Mouse (Mus musculus) midbrain, embryonic 12.5 days (tissue): ENCODE data around the gene Ptprr. TPM values are rescaled to one million over a fixed set of nuclear protein-coding genes. Genes with fewer than 3 reads are reported as not detected.

Experiments
- ATAC-seq: fragments of 200-750 bp; cut with Nextera tagmentation; 2 replicates; pipeline ENCODE4 v1.8.0; 2017; ENCODE audit warnings: low read depth, moderate TSS enrichment, moderate library complexity; ENCODE audit not compliant: low FRiP score
- H3K27ac ChIP-seq: fragments of 300-500 bp; sonication (generic); replicated peaks from 2 replicates; pipeline ENCODE4 v1.5.1; 2016; ENCODE audit warnings: mild to moderate bottlenecking
- H3K27me3 ChIP-seq: fragments of 300-500 bp; sonication (generic); 2 replicates; pipeline ENCODE4 v1.6.1; 2016; ENCODE audit warnings: mild to moderate bottlenecking
- H3K36me3 ChIP-seq: fragments of 300-500 bp; sonication (generic); 2 replicates; pipeline ENCODE4 v1.6.1; 2016
- H3K4me1 ChIP-seq: fragments of 300-500 bp; sonication (generic); 2 replicates; pipeline ENCODE4 v1.6.1; 2016
- H3K4me2 ChIP-seq: fragments of 300-500 bp; sonication (generic); replicated peaks from 2 replicates; pipeline ENCODE4 v1.6.1; 2016; ENCODE audit warnings: mild to moderate bottlenecking, moderate library complexity
- H3K4me3 ChIP-seq: fragments of 300-500 bp; sonication (generic); 2 replicates; pipeline ENCODE4 v1.5.1; 2016; ENCODE audit warnings: mild to moderate bottlenecking
- H3K9ac ChIP-seq: fragments of 300-500 bp; sonication (generic); replicated peaks from 2 replicates; pipeline ENCODE4 v1.6.1; 2016; ENCODE audit warnings: mild to moderate bottlenecking, moderate library complexity
- H3K9me3 ChIP-seq: fragments of 300-500 bp; sonication (generic); 2 replicates; pipeline ENCODE4 v1.6.1; 2016; ENCODE audit warnings: mild to moderate bottlenecking
- WGBS: fragments of 180-500 bp; shearing (Covaris S2); methylation state at CpG from one replicate; pipeline ENCODE4 v1.1.7; 2016; 5-methylcytosine and 5-hydroxymethylcytosine counted together
- polyA plus RNA-seq: library from polyadenylated mRNA; unstranded; fragments of >200 nt; fragmentation: Nextera tagmentation; extraction: Ambion mirVana; gene quantifications from 2 replicates; pipeline ENCODE4 v1.2.1, GENCODE M21; 2016

The Ptprr gene
- polyA plus RNA-seq, 1 experiment from 2014 or later, result 5.8 TPM

DNA sequence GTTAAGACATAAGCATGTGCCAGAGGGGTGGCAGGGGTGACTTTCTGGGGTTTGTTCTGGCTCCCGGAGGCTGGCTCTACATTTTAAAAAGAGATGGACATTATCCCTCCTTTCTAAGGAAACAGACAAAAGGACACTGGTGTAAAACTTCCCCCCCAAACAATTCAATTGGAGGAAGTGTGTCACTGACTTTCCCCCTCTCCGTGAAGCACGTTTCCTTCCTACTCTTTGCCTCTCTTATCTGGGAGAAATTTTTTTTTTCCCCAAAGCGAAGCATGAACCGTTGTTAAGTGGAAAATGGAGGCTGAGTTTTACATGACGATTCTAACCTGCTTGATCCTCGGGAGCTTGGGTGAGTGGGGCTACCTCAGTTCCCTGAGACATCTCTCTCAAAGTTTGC, 257.3 kb downstream of the Ptprr start, which contains the start of gene Ptprb:
TSS of gene Ptprb (plus strand) at position 244 of the 400 bp plus-strand sequence.
- H3K4me3 ChIP-seq, result no peak within 1 kb of the TSS
- 78% methylated on average over 7 of the region's 7 CpGs for WGBS

GRCm38 (mm10) chr10:116286697-116287344, 268.8 kb downstream of the Ptprr start:
- no peaks in the 10 kb centered on the region for H3K36me3 ChIP-seq
- no peak overlapping the region for H3K4me3 ChIP-seq
- H3K9ac ChIP-seq, result no peak overlapping the region
- H3K9me3 ChIP-seq, result no peaks in the 10 kb centered on the region
- no peaks in the 10 kb centered on the region for H3K27me3 ChIP-seq
- H3K4me2 ChIP-seq, result no peak overlapping the region
- H3K4me1 ChIP-seq, result no peaks in the 10 kb centered on the region
- H3K27ac ChIP-seq, result no peak overlapping the region
- WGBS, result 92% methylated on average over 7 of the region's 7 CpGs
- no peak for ATAC-seq

More for the DNA sequence above, 257.3 kb downstream of the Ptprr start, which contains the start of gene Ptprb:
- H3K4me1 ChIP-seq, result no peaks in the 10 kb centered on the region
- no peaks in the 10 kb centered on the region for H3K36me3 ChIP-seq
- ATAC-seq, result no peak
- no peak within 1 kb of the TSS for H3K9ac ChIP-seq
- no peaks in the 10 kb centered on the region for H3K9me3 ChIP-seq
- no peak within 1 kb of the TSS for H3K27ac ChIP-seq
- no peak within 1 kb of the TSS for H3K4me2 ChIP-seq
- H3K27me3 ChIP-seq, result no peaks in the 10 kb centered on the region

DNA sequence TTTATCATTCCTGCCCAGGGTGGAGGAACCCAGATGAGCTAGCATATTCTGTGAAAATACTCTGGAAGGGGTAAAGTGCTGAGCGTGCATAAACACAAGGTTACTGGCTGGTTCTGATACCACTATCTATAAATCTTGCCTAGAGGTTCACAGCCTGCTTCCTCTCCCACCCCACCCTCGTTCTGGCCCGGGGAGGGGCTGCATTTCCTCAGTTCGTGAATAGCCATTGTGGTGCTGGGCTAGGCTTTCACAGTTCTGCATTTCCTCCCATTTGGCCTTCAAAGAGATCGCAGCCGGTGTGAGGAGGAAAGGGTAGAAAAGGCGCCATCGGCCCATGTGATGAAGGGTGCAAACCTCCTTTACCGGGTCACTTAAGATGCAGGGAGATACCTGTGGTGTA, 270.1 kb downstream of the Ptprr start:
- Histone ChIP-seq H3K9ac (no peak overlapping the region), H3K27me3 (no peaks in the 10 kb centered on the region), H3K4me2 (no peak overlapping the region), H3K27ac (no peak overlapping the region), H3K9me3 (no peaks in the 10 kb centered on the region), H3K4me1 (no peaks in the 10 kb centered on the region), H3K4me3 (no peak overlapping the region), H3K36me3 (no peaks in the 10 kb centered on the region)
- ATAC-seq, result no peak
- WGBS, result 75% methylated on average over 9 of the region's 9 CpGs

DNA sequence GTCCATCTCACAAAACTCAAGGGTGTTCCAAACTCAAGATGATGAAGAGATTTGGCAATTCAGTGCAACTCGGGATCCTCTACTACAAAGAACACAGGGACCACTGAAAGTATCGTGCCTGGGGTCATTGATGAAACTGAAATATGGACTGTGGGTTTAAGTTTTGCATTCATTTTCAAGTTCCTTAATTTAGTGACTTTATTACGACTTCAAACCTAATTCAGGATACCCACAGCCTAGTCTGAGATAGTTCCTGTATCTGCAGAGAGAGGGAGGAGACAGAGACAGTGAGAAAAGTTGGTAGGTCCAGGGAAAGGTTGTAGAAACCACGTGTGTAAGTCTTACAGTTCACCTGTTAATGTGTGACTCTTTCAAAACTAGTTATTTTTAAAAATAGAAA, 272.5 kb downstream of the Ptprr start:
- no peaks in the 10 kb centered on the region for H3K27me3 ChIP-seq
- no peak overlapping the region for H3K9ac ChIP-seq
- H3K4me2 ChIP-seq, result no peak overlapping the region
- no peaks in the 10 kb centered on the region for H3K9me3 ChIP-seq
- ATAC-seq, result no peak
- H3K36me3 ChIP-seq, result no peaks in the 10 kb centered on the region
- no peaks in the 10 kb centered on the region for H3K4me1 ChIP-seq
- H3K27ac ChIP-seq, result no peak overlapping the region
- H3K4me3 ChIP-seq, result no peak overlapping the region
- WGBS, result 81% methylated on average over 4 of the region's 4 CpGs

- Histone ChIP-seq H3K36me3 (no peaks in the 10 kb centered on the region), H3K4me2 (no peak overlapping the region), H3K9ac (no peak overlapping the region), H3K4me1 (no peaks in the 10 kb centered on the region), H3K27ac (no peak overlapping the region), H3K9me3 (no peaks in the 10 kb centered on the region), H3K4me3 (no peak overlapping the region), H3K27me3 (no peaks in the 10 kb centered on the region)
- WGBS, result 76% methylated on average over 8 of the region's 8 CpGs
- no peak for ATAC-seq
Measured at GRCm38 (mm10) chr10:116291153-116291755, 273.2 kb downstream of the Ptprr start.

DNA sequence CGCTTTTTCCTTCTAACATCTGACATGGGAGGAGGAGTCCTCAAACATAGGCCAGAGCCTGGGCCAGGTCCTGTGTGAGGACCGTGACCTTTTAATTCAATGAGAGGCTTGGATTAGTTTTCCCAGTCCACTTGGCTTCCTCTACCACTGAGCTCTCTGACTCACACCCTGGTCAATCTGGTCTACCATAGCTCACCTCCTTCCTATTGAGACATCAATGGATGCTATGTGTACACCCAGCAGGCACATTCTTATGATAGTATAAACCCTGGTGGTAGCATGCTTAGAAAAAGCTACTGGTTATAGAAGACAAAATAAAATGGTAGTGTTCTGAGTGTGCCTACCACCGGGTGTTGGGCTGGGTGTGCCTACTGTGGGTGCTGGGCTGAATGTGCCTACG, 278.4 kb downstream of the Ptprr start:
- Histone ChIP-seq H3K4me1 (peaks cover 7% of the 10 kb centered on the region), H3K9me3 (no peaks in the 10 kb centered on the region), H3K36me3 (no peaks in the 10 kb centered on the region), H3K27me3 (peaks cover 20% of the 10 kb centered on the region), H3K4me3 (no peak overlapping the region), H3K27ac (no peak overlapping the region), H3K9ac (no peak overlapping the region), H3K4me2 (no peak overlapping the region)
- ATAC-seq, result no peak
- 89% methylated on average over 4 of the region's 4 CpGs for WGBS

DNA sequence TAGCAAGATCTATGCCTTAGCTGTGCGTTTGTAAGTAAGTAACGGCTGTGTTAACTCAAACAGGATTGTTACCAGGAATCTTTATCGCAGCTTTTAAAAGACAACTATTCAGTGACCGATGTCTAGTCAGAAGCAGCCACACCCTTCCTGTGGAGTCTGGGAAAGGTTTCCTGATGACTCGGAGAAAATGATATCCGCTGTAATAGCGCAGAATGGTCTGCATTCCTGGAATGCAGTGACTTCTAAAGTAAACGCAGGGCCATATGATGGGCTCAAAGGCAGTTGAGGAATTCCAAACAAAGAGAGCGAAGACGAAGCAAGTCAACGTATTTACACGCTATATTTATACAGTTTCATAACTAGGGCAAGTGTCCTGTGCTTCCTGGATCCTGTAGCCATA, 279.8 kb downstream of the Ptprr start:
- no peak overlapping the region for H3K4me2 ChIP-seq
- peaks cover 11% of the 10 kb centered on the region for H3K4me1 ChIP-seq
- no peak overlapping the region for H3K9ac ChIP-seq
- H3K36me3 ChIP-seq, result no peaks in the 10 kb centered on the region
- no peak overlapping the region for H3K4me3 ChIP-seq
- H3K9me3 ChIP-seq, result no peaks in the 10 kb centered on the region
- no peak overlapping the region for H3K27ac ChIP-seq
- peaks cover 30% of the 10 kb centered on the region for H3K27me3 ChIP-seq
- WGBS, result 87% methylated on average over 12 of the region's 12 CpGs
- no peak for ATAC-seq

DNA sequence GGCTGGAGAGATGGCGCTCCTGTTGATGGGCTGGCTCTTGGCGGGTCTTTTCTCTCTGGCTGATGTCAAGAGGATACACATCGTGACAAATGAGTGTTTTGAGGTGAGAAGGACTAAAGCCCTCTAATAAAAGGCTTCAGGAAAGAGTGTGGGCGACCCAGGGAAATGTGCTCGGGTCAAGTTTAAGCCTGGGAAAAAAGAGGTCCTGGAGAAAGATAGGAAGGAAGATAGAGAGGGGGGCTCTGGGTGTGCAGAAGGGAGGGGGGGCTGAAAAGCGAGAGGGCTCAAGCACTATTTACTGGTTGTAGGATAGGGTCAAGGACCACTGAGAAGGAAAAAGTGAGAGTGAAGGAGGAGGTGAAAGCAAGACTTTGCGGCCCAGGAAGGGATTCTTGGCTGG, 282.8 kb downstream of the Ptprr start:
- H3K36me3 ChIP-seq, result no peaks in the 10 kb centered on the region
- 9% methylated on average over 7 of the region's 7 CpGs for WGBS
- H3K9me3 ChIP-seq, result no peaks in the 10 kb centered on the region
- ATAC-seq, result 0 out of 2 replicates have a peak, but pooled peaks have one; percentile 19
- peak overlapping the region; percentile 91 for H3K4me2 ChIP-seq
- no peak overlapping the region for H3K27ac ChIP-seq
- H3K9ac ChIP-seq, result no peak overlapping the region
- H3K4me3 ChIP-seq, result peak overlapping the region; percentile 52
- peaks cover 18% of the 10 kb centered on the region for H3K4me1 ChIP-seq
- peaks cover 30% of the 10 kb centered on the region for H3K27me3 ChIP-seq

- no peaks in the 10 kb centered on the region for H3K36me3 ChIP-seq
- H3K4me1 ChIP-seq, result peaks cover 18% of the 10 kb centered on the region
- ATAC-seq, result peak; percentile 72; the same call in 1 of the 2 replicates
- H3K4me3 ChIP-seq, result peak overlapping the region; percentile 52
- WGBS, result under 1% methylated on average over 35 of the region's 36 CpGs
- H3K27ac ChIP-seq, result no peak overlapping the region
- peaks cover 30% of the 10 kb centered on the region for H3K27me3 ChIP-seq
- peak overlapping the region; percentile 50 for H3K9ac ChIP-seq
- H3K9me3 ChIP-seq, result no peaks in the 10 kb centered on the region
- H3K4me2 ChIP-seq, result peak overlapping the region; percentile 91
Measured at GRCm38 (mm10) chr10:116301258-116301657, 283.2 kb downstream of the Ptprr start.

DNA sequence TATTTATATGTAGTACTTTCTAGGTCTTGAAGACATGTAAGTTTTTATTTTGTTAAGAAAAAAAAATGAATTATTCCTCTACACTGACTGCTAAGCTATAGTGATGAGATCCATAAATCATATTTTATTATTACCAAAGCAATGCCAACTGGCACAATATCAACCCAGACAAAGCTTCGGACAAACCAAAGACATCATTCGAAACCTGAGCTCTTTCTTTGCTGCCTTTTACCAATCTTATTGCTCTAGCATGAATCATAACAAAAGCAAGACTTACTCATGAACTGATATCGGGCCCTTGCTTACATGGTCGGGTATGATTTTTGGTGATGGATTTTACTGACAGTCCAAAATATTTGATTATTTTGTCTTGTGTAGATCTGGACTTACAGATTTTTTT, 286.3 kb downstream of the Ptprr start:
- H3K4me2 ChIP-seq, result no peak overlapping the region
- H3K9me3 ChIP-seq, result no peaks in the 10 kb centered on the region
- no peak overlapping the region for H3K27ac ChIP-seq
- no peak overlapping the region for H3K9ac ChIP-seq
- ATAC-seq, result no peak
- H3K36me3 ChIP-seq, result no peaks in the 10 kb centered on the region
- WGBS, result 93% methylated on average over 4 of the region's 4 CpGs
- peaks cover 28% of the 10 kb centered on the region for H3K27me3 ChIP-seq
- H3K4me1 ChIP-seq, result peaks cover 18% of the 10 kb centered on the region
- no peak overlapping the region for H3K4me3 ChIP-seq

GRCm38 (mm10) chr10:116309460-116309859, 291.4 kb downstream of the Ptprr start:
- no peak overlapping the region for H3K27ac ChIP-seq
- ATAC-seq, result no peak
- no peak overlapping the region for H3K4me2 ChIP-seq
- no peaks in the 10 kb centered on the region for H3K36me3 ChIP-seq
- no peaks in the 10 kb centered on the region for H3K9me3 ChIP-seq
- H3K9ac ChIP-seq, result no peak overlapping the region
- no peaks in the 10 kb centered on the region; the same call in 1 of the 2 replicates for H3K27me3 ChIP-seq
- 75% methylated on average over 2 of the region's 2 CpGs for WGBS
- peaks cover 7% of the 10 kb centered on the region; the same call in 1 of the 2 replicates for H3K4me1 ChIP-seq
- no peak overlapping the region for H3K4me3 ChIP-seq

DNA sequence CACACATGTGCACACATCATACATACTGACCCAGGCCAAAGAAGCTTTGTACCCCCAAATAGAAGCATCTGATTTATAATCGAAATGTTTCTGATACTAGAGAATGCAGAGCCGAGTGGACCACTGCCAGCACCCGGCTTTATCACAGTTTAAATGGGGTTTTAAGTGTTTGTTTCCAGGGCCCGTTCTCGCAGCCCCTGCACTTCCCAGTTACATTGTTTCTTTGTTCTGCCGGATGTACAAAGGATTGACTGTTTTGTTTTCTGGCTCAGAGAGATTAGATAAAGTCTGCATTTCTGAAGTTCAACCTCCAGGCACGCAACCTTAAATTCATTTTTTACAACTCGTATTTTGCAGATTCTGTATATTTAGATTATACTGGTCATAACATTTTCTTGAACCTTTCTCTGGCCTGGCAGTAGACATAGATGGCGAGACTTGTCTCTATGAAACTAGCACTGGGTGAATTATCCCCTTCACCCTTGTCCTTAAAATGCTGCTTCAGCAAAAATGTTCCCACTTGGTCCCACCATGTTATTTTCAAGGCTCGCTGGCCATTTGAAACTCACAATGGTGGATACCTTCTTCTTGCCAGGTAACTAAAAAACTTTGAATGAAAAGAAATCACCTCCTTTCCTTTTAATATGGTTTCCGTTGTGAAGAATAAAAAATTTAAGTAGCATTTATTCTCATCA, 292.6 kb downstream of the Ptprr start:
- Histone ChIP-seq H3K27me3 (no peaks in the 10 kb centered on the region; the same call in 1 of the 2 replicates), H3K4me1 (peaks cover 1% of the 10 kb centered on the region; the same call in 1 of the 2 replicates), H3K4me2 (no peak overlapping the region), H3K36me3 (no peaks in the 10 kb centered on the region), H3K27ac (no peak overlapping the region), H3K9ac (no peak overlapping the region), H3K9me3 (no peaks in the 10 kb centered on the region), H3K4me3 (no peak overlapping the region)
- 47% methylated on average over 11 of the region's 11 CpGs for WGBS
- no peak for ATAC-seq
